Mouse (Mus musculus) myocyte (in vitro differentiated cells): ENCODE measurements around the gene Sphk2. TPM values are rescaled to one million over a fixed set of nuclear protein-coding genes. Genes with fewer than 3 reads are reported as not detected.

Experiments
- H3K27me3 ChIP-seq: one replicate; pipeline ENCODE4 v1.6.1; 2011; ENCODE audit not compliant: control insufficient read depth, insufficient read depth, insufficient read length
- H3K36me3 ChIP-seq: one replicate; pipeline ENCODE4 v1.6.1; 2011; ENCODE audit not compliant: control insufficient read depth, insufficient read depth
- H3K4me2 ChIP-seq: one replicate; pipeline ENCODE4 v1.6.1; 2011; ENCODE audit warnings: low read depth, control low read depth
- H3K4me3 ChIP-seq: one replicate; pipeline ENCODE4 v1.5.1; 2011; ENCODE audit warnings: mild to moderate bottlenecking, control low read depth, moderate library complexity
- H3K79me2 ChIP-seq: one replicate; pipeline ENCODE4 v1.6.1; 2011; ENCODE audit not compliant: control insufficient read depth, insufficient read depth
- H3ac ChIP-seq: one replicate; pipeline ENCODE4 v1.6.1; 2011; ENCODE audit not compliant: control insufficient read depth, insufficient read length
- CEBPB ChIP-seq: IDR thresholded peaks from 2 replicates; pipeline ENCODE4 v1.6.1; 2011; ENCODE audit warnings: mild to moderate bottlenecking, moderate library complexity; ENCODE audit not compliant: poor library complexity, insufficient read depth, severe bottlenecking
- E2F4 ChIP-seq: IDR thresholded peaks from one replicate; pipeline ENCODE4 v1.6.1; 2011; ENCODE audit warnings: mild to moderate bottlenecking, control low read depth, moderate library complexity; ENCODE audit not compliant: insufficient read depth
- MAX ChIP-seq: IDR thresholded peaks from one replicate; pipeline ENCODE4 v1.6.1; 2011; ENCODE audit warnings: low read depth, mild to moderate bottlenecking, control low read depth
- MYOD1 ChIP-seq, 3 experiments: IDR thresholded peaks; one replicate each; pipeline ENCODE4 v1.6.1; 2011; ENCODE audit warnings: control low read depth in 2 of 3, low read depth in 2 of 3, mild to moderate bottlenecking in 2 of 3, moderate library complexity in 1 of 3; ENCODE audit not compliant: insufficient read length in 2 of 3, control insufficient read depth in 1 of 3
- MYOG ChIP-seq, 3 experiments: IDR thresholded peaks; one replicate each; pipeline ENCODE4 v1.6.1; 2011; ENCODE audit warnings: control low read depth in 2 of 3, low read depth in 2 of 3, mild to moderate bottlenecking in 2 of 3; ENCODE audit not compliant: insufficient read length in 2 of 3, control insufficient read depth in 1 of 3, insufficient read depth in 1 of 3
- POLR2A ChIP-seq: IDR thresholded peaks from one replicate; pipeline ENCODE4 v1.6.1; 2011; ENCODE audit warnings: low read depth, mild to moderate bottlenecking, control low read depth, moderate library complexity; ENCODE audit not compliant: insufficient read length
- POLR2AphosphoS2 ChIP-seq: IDR thresholded peaks from one replicate; pipeline ENCODE4 v1.6.1; 2011; ENCODE audit warnings: low read depth, control low read depth; ENCODE audit not compliant: insufficient read length
- REST ChIP-seq: IDR thresholded peaks from one replicate; pipeline ENCODE4 v1.6.1; 2011; ENCODE audit warnings: mild to moderate bottlenecking, control low read depth, moderate library complexity; ENCODE audit not compliant: insufficient read depth, insufficient read length
- SRF ChIP-seq: IDR thresholded peaks from one replicate; pipeline ENCODE4 v1.6.1; 2011; ENCODE audit warnings: low read depth; ENCODE audit not compliant: control insufficient read depth, insufficient read length
- TCF12 ChIP-seq: IDR thresholded peaks from one replicate; pipeline ENCODE4 v1.6.1; 2011; ENCODE audit warnings: mild to moderate bottlenecking, control low read depth; ENCODE audit not compliant: poor library complexity, insufficient read depth, severe bottlenecking
- TCF3 ChIP-seq: IDR thresholded peaks from one replicate; pipeline ENCODE4 v1.6.1; 2011; ENCODE audit warnings: low read depth, control low read depth; ENCODE audit not compliant: insufficient read length
- USF1 ChIP-seq: IDR thresholded peaks from one replicate; pipeline ENCODE4 v1.6.1; 2011; ENCODE audit warnings: low read depth, mild to moderate bottlenecking, control low read depth, moderate library complexity
- polyA plus RNA-seq: library from polyadenylated mRNA; unstranded; fragments of >200 nt; fragmentation: generic; extraction: Trizol; gene quantifications from one replicate; pipeline ENCODE4 v1.2.1, GENCODE M21; 2012; ENCODE audit warnings: missing spikeins

The Sphk2 gene
- polyA plus RNA-seq, 1 experiment: 22.8 TPM

DNA sequence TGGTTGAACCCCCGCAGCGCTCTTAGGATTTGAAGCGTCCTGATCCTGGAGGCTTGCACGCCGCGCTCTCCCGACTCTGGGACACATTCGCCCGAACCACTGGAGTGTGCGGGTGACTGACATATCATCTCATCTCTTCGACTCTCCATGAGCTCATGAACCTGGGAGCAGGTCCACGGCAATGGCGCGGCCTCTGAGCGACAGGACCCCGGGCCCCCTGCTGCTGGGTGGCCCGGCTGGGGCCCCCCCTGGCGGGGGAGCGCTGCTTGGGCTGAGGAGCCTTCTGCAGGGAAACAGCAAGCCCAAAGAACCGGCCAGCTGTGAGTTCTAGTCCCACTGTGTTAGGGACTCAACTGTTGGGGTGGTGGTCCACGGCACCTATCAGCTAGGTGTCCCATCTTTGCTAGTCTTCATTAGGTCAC is 12.3 kb downstream of the Sphk2 start:
- peak overlapping the region; percentile 73 for H3K4me2 ChIP-seq
- TF ChIP-seq MYOD1 (IDR thresholded peaks at IDR 0.05; ENCODE audit: control insufficient read depth in 1 of 3, insufficient read length in 2 of 3, low read depth in 2 of 3): no peak
- TF ChIP-seq POLR2A: peak; percentile 9
- peak overlapping the region; percentile 73 for H3ac ChIP-seq
- H3K36me3 ChIP-seq: no peaks in the 10 kb centered on the region
- H3K4me3 ChIP-seq: peak overlapping the region; percentile 51
- H3K79me2 ChIP-seq: no peaks in the 10 kb centered on the region
- peaks cover 2% of the 10 kb centered on the region for H3K27me3 ChIP-seq

DNA sequence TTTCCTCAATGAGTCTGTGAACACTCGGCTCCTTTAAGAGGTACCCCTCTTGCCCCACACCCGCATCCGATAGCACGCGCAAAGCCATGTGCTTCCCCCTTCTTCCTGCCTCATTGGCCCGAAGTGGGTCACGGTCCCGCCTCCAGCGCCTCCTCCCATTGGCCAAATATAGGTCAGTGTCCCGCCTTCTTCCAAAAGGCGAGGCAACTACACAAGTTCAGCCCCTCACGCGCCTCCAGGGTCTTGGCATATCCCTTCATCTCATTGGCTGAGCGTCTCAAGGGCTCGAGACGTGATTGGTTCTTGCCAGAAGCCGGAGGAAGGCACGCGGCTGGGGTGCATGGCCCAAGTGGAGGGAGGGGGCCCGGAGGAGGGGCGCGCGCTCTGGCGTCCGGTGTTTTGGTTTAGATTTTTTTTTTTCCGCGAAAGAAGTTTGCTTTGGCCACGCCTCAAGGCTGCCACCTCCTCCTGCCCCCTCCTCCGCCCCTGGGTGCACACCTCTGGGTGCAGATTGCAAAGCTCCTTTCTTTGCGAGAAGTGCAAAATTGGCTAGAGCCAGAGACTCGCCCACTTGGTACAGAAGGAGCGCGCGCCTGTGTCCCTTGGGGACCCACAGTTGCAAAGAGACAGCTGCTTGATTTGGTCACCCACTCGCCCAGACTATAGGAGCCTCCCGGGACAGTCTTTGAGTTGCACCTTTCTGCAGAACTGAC is 12.9 kb downstream of the Sphk2 start, which contains the start of gene Dbp:
Gene Dbp (plus strand): TSS at position 359 of the 713 bp plus-strand sequence.
- Histone ChIP-seq H3K4me3 (peak within 1 kb of the TSS; percentile 51), H3K27me3 (peaks cover 8% of the 10 kb centered on the region), H3K79me2 (no peaks in the 10 kb centered on the region), H3K4me2 (peak within 1 kb of the TSS; percentile 96), H3K36me3 (no peaks in the 10 kb centered on the region), H3ac (peak within 1 kb of the TSS; percentile 73)
- TF ChIP-seq SRF: peak; percentile 81
- no peak for TF ChIP-seq E2F4
- peak; percentile 33 for TF ChIP-seq POLR2A
- TF ChIP-seq POLR2AphosphoS2: no peak
- peak in 2 of 3 experiments; percentile 35 to 41 for TF ChIP-seq MYOD1 (IDR thresholded peaks at IDR 0.05; ENCODE audit: control insufficient read depth in 1 of 3, insufficient read length in 2 of 3, low read depth in 2 of 3)
- TF ChIP-seq MYOG (IDR thresholded peaks at IDR 0.05; ENCODE audit: control insufficient read depth in 1 of 3, insufficient read depth in 1 of 3, insufficient read length in 2 of 3, low read depth in 2 of 3): peak in 1 of 3 experiments; percentile 50
- peak; percentile 41 for TF ChIP-seq USF1
- no peak for TF ChIP-seq TCF3
- TF ChIP-seq REST: no peak
- no peak for TF ChIP-seq MAX
- TF ChIP-seq CEBPB: no peak
- no peak for TF ChIP-seq TCF12

DNA sequence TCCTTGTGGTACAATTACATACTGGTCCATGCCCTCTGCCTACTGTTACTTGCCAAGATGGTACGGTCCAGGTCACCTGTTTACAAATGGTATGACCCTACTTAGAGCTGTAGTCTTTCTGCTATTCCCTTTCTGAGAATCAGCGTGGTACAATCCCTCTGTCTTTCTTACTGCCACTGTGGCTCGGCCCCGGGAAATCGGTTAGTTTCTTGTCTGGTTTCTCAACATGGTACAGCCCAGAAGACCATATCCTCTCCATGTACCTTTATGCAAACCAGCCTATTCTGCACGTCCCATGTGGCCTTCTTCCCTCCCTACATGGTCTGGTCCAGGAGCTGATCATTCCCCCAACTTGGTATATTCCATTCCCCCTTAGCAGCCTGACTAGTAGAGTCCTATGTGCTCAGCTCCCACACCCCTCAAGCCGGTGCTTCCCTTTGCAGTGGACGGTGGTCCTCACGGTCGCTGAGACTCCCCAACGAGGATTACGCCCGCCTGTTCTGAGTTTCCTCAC is 13.7 kb downstream of the Sphk2 start:
- H3K36me3 ChIP-seq: no peaks in the 10 kb centered on the region
- no peaks in the 10 kb centered on the region for H3K79me2 ChIP-seq
- no peak overlapping the region for H3ac ChIP-seq
- peak overlapping the region; percentile 96 for H3K4me2 ChIP-seq
- H3K4me3 ChIP-seq: peak overlapping the region; percentile 51
- H3K27me3 ChIP-seq: peaks cover 16% of the 10 kb centered on the region
- TF ChIP-seq TCF3: no peak
- TF ChIP-seq POLR2AphosphoS2: peak; percentile 57
- TF ChIP-seq MAX: no peak
- no peak for TF ChIP-seq MYOG (IDR thresholded peaks at IDR 0.05; ENCODE audit: control insufficient read depth in 1 of 3, insufficient read depth in 1 of 3, insufficient read length in 2 of 3, low read depth in 2 of 3)
- TF ChIP-seq POLR2A: no peak

DNA sequence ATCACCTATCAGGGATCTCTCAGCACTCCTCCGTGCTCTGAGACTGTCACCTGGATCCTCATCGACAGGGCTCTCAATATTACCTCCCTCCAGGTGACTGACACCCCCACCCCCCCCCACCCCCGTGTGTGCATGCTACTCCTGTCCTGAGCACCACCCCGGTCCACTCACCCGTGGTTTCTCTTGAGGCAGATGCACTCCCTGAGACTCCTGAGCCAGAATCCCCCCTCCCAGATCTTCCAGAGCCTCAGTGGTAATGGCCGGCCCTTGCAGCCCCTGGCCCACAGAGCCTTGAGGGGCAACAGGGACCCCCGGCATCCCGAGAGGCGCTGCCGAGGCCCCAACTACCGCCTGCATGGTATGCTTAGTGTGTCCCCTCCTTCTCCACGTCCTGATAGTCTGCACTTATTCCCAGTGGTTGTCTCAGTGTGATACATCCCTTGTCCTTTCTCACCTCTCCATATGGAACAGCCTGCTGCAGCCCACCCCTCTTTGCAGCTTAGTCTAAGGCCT is 14.2 kb downstream of the Sphk2 start:
- TF ChIP-seq TCF12 (no peak), POLR2AphosphoS2 (no peak), SRF (no peak), REST (no peak), MYOD1 (IDR thresholded peaks at IDR 0.05; ENCODE audit: control insufficient read depth in 1 of 3, insufficient read length in 2 of 3, low read depth in 2 of 3) (no peak), MYOG (IDR thresholded peaks at IDR 0.05; ENCODE audit: control insufficient read depth in 1 of 3, insufficient read depth in 1 of 3, insufficient read length in 2 of 3, low read depth in 2 of 3) (no peak), MAX (no peak), USF1 (no peak), CEBPB (no peak), POLR2A (no peak), E2F4 (no peak)
- Histone ChIP-seq H3K27me3 (peaks cover 16% of the 10 kb centered on the region), H3K4me2 (peak overlapping the region; percentile 96), H3K79me2 (no peaks in the 10 kb centered on the region), H3ac (no peak overlapping the region), H3K4me3 (peak overlapping the region; percentile 51), H3K36me3 (no peaks in the 10 kb centered on the region)

DNA sequence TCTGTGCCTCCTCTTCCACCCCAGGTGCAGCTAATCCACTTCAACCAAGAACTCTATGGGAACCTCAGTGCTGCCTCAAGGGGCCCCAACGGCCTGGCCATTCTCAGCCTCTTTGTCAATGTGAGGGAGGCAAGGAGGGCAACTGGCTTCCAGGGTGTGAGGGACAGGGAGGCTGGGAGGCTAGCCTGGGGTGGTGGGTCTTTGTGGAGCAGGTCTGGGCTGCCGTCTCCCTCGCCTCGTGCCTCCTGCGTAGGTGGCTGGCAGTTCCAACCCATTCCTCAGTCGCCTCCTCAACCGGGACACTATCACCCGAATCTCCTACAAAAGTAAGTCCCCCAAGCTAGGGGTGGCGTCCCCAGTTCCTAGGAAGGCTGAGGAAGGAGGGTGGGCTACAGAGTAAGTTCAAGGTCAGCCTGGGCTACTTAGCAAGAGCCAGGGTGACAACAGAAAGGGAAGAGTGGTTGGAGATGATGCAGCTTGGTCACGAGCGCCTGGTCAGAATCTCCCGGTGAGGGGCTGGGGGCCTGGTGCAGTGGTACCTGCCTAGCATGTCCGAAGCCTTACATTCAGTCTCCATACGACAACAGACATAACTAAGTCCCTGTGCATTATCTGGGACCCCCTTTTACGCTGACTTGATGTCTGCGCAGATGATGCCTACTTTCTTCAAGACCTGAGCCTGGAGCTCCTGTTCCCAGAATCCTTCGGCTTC is 14.8 kb downstream of the Sphk2 start:
- Histone ChIP-seq H3ac (no peak overlapping the region), H3K36me3 (no peaks in the 10 kb centered on the region), H3K79me2 (no peaks in the 10 kb centered on the region), H3K4me2 (no peak overlapping the region), H3K27me3 (peaks cover 16% of the 10 kb centered on the region), H3K4me3 (no peak overlapping the region)
- TF ChIP-seq E2F4 (no peak), TCF3 (no peak), POLR2A (no peak), TCF12 (no peak), POLR2AphosphoS2 (no peak), MAX (no peak), MYOD1 (IDR thresholded peaks at IDR 0.05; ENCODE audit: control insufficient read depth in 1 of 3, insufficient read length in 2 of 3, low read depth in 2 of 3) (no peak), REST (no peak), USF1 (no peak), CEBPB (no peak), SRF (no peak), MYOG (IDR thresholded peaks at IDR 0.05; ENCODE audit: control insufficient read depth in 1 of 3, insufficient read depth in 1 of 3, insufficient read length in 2 of 3, low read depth in 2 of 3) (no peak)
